Comparison of ENCODE assay signal across 29 mouse cellular contexts in genomic region chr9:66038581-66038980, GRCm38 (mm10).
"Had no signal": no experiment of that assay in that cellular context is flagged by ENCODE, and none has a peak within 500 bp of the region (broad histone marks: within the 10 kb centered on the region; RNA-seq: fewer than 3 reads in every experiment).

No protein-coding gene starts in this region.

- DNase-seq: left cerebral cortex, postnatal 4 days; liver; liver, embryonic 13.5 days; liver, postnatal 0 days; lung, adult 18-20 months; lung, adult 2 months; lung, embryonic 14.5 days; lung, postnatal 10 days; lung, postnatal 14 days; lung, postnatal 36 days; lung, postnatal 4 days; midbrain, embryonic 14.5 days had no signal

- H3K4me1 ChIP-seq: limb, embryonic 10.5 days; limb, embryonic 12.5 days; limb, embryonic 13.5 days; limb, embryonic 15.5 days; liver, embryonic 12.5 days; liver, embryonic 13.5 days; liver, embryonic 15.5 days; lung, embryonic 15.5 days; midbrain, embryonic 10.5 days; midbrain, embryonic 12.5 days; midbrain, embryonic 13.5 days; midbrain, embryonic 15.5 days; neural tube, embryonic 12.5 days; neural tube, embryonic 13.5 days had no signal

- H3K9me3 ChIP-seq: limb, embryonic 10.5 days; limb, embryonic 12.5 days; limb, embryonic 13.5 days; limb, embryonic 15.5 days; liver, embryonic 12.5 days; liver, embryonic 13.5 days; liver, embryonic 15.5 days; lung, embryonic 15.5 days; megakaryocyte, embryonic 14.5 days; midbrain, embryonic 10.5 days; midbrain, embryonic 12.5 days; midbrain, embryonic 13.5 days; midbrain, embryonic 15.5 days; neural tube, embryonic 12.5 days; neural tube, embryonic 13.5 days had no signal

- H3K27ac ChIP-seq: limb, embryonic 10.5 days; limb, embryonic 12.5 days; limb, embryonic 13.5 days; limb, embryonic 15.5 days; liver, embryonic 12.5 days; liver, embryonic 13.5 days; liver, embryonic 14.5 days; liver, embryonic 15.5 days; lung, embryonic 15.5 days; macrophage; midbrain, embryonic 10.5 days; midbrain, embryonic 12.5 days; midbrain, embryonic 13.5 days; midbrain, embryonic 15.5 days; neural tube, embryonic 12.5 days; neural tube, embryonic 13.5 days had no signal

- H3K27me3 ChIP-seq: limb, embryonic 12.5 days; limb, embryonic 13.5 days; limb, embryonic 15.5 days; liver, embryonic 12.5 days; liver, embryonic 13.5 days; liver, embryonic 15.5 days; lung, embryonic 15.5 days; megakaryocyte, embryonic 14.5 days; midbrain, embryonic 12.5 days; midbrain, embryonic 13.5 days; midbrain, embryonic 15.5 days; neural tube, embryonic 12.5 days; neural tube, embryonic 13.5 days had no signal

- H3K4me3 ChIP-seq: limb, embryonic 10.5 days; limb, embryonic 12.5 days; limb, embryonic 13.5 days; limb, embryonic 15.5 days; liver, embryonic 12.5 days; liver, embryonic 13.5 days; liver, embryonic 15.5 days; lung, embryonic 15.5 days; megakaryocyte, embryonic 14.5 days; midbrain, embryonic 10.5 days; midbrain, embryonic 12.5 days; midbrain, embryonic 13.5 days; midbrain, embryonic 15.5 days; myocyte; neural tube, embryonic 12.5 days; neural tube, embryonic 13.5 days had no signal

- H3K36me3 ChIP-seq: midbrain, embryonic 15.5 days had no signal
